Mouse (Mus musculus): ENCODE measurements around the gene Gys1.

- TF ChIP-seq GATA1 (IDR thresholded peaks at IDR 0.05; ENCODE audit: low read length) (no peak), TAL1 (IDR thresholded peaks at IDR 0.05; ENCODE audit: low read length) (no peak)
Measured at GRCm38 (mm10) chr7:45396787-45397186, 37.9 kb upstream of the Gys1 start.

Measured in erythroblast, embryonic 14.5 days (primary cell).